Mouse (Mus musculus) ES-E14 (cell line): ENCODE results near the gene Jsrp1.

ENCODE experiments used
- CHD2 ChIP-seq: IDR thresholded peaks from 2 replicates; pipeline ENCODE4 v1.6.1; 2014; ENCODE audit warnings: mild to moderate bottlenecking, low read depth, low read length, inconsistent platforms
- HCFC1 ChIP-seq: IDR thresholded peaks from 2 replicates; pipeline ENCODE4 v1.6.1; 2012; ENCODE audit warnings: low read length, inconsistent platforms, borderline replicate concordance; ENCODE audit not compliant: insufficient read depth
- ZC3H11A ChIP-seq: IDR thresholded peaks from 2 replicates; pipeline ENCODE4 v1.6.1; 2012; ENCODE audit warnings: low read depth, mild to moderate bottlenecking, inconsistent platforms, low read length, borderline replicate concordance
- ZNF384 ChIP-seq: IDR thresholded peaks from 2 replicates; pipeline ENCODE4 v1.6.1; 2012; ENCODE audit warnings: low read depth, low read length, inconsistent platforms

- TF ChIP-seq ZC3H11A = no peak
- no peak for TF ChIP-seq ZNF384
- no peak for TF ChIP-seq HCFC1
- TF ChIP-seq CHD2 = no peak
Measured at GRCm38 (mm10) chr10:80805925-80806324, 7.4 kb downstream of the Jsrp1 start.
